Mouse (Mus musculus) embryo, embryonic 10.5 days (tissue): ENCODE data around the gene Reg3b.
"Not testable (repeated sequence)": the region's sequence is repeated elsewhere in the genome, so short reads cannot be mapped to it uniquely, and the experiment has no call there.

ENCODE experiments used
- DNase-seq: peaks from one replicate; pipeline ENCODE4 v3.0.0-alpha.2; 2015; ENCODE audit warnings: low spot score

Gene Reg3b

GRCm38 (mm10) chr6:78370357-78370756 lies at the start of gene Reg3b:
Gene Reg3b (plus strand): TSS chr6:78370657.
- DNase-seq: no peak

GRCm38 (mm10) chr6:78327798-78328197 lies 42.7 kb upstream of the Reg3b start:
- DNase-seq: no peak

- DNase-seq: peak; percentile 22
Observed at GRCm38 (mm10) chr6:78329166-78329565, 41.3 kb upstream of the Reg3b start.

DNA sequence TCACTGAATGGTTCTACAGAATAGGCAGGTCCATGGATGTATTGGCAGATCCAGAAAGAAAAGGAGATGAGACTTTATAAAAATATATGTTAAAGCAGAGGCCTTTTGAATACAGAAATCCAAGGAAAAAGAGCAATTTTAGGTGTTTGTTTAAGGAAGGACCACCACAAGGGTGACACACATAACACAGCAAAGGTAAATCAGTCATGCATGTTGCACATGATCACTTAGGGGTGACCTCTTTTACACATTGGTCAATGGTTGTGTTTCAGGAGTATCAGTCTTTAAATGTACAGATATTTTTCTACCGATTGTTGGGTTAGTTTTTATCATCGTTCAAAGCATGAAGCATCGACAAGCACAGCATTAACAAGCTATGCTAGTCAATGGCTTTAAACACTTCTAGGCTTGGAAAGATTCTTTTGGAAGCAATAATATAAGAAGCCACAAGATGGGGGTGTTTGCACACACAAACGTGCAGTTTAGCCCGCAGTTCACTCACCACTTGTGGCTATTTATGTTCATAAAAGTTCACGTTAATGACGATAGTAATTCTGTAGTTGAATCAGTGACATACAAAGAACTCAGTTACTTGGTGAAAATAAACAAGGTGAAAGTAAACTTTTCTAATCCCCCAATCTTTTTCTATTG lies 38.4 kb upstream of the Reg3b start:
- DNase-seq: peak; percentile 78

- no peak for DNase-seq
Observed at GRCm38 (mm10) chr6:78340296-78340695, 30.2 kb upstream of the Reg3b start.

GRCm38 (mm10) chr6:78341689-78342088 lies 28.8 kb upstream of the Reg3b start:
- no peak for DNase-seq

DNA sequence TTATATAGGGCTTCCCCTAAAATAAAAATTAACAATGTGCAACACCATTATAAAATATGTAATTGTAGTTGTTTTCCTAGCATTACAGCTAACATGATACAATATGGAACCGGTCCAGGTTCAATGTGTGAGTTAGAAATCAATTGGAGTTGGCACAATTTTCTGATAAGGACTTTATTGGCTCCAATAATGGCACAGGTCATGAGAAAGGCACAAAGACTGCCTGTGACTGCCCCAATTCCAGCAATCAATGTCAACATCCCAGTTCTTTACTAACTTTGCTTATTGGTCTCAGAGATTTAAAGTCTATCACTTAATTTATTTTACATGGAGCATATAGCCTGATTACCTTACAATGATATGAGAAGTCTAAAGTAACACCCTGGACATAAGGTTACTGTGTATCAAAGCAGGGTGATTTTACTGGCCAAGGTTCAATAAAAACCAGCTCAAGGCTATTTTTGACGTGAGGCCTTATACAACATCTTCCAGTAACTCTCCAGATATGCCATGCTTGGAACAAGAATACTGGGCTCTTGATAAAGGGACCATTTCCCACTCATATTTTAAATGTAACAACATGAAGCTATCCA lies 8.4 kb upstream of the Reg3b start:
- no peak for DNase-seq

- no peak for DNase-seq
Observed at GRCm38 (mm10) chr6:78378765-78379164, 8.3 kb downstream of the Reg3b start, which contains the start of gene Reg3d. Gene Reg3d (minus strand): TSS chr6:78378865.

DNA sequence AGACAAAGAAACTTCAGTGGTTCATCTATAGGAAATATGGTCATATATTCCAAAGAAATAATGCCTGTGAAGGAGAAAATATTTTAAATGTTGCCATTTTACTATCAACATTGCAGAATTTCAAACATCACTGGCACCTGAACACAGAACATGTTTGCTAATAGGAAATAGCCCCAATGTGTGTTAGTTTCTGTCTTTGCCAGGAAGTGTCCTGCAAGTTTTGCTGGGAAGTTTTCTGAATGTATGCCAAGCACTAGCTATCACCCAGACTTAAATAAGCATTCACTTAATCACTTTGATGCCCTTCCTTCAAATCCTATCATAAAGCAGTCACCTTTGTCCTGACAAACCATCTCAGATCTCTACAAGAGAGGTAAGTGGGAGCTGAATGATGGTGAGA lies 10.0 kb downstream of the Reg3b start, which contains the start of gene Reg3a:
TSS of gene Reg3a (plus strand) at position 301 of the 400 bp plus-strand sequence.
- no peak for DNase-seq

GRCm38 (mm10) chr6:78385609-78386008 lies 15.2 kb downstream of the Reg3b start:
- no peak for DNase-seq

DNA sequence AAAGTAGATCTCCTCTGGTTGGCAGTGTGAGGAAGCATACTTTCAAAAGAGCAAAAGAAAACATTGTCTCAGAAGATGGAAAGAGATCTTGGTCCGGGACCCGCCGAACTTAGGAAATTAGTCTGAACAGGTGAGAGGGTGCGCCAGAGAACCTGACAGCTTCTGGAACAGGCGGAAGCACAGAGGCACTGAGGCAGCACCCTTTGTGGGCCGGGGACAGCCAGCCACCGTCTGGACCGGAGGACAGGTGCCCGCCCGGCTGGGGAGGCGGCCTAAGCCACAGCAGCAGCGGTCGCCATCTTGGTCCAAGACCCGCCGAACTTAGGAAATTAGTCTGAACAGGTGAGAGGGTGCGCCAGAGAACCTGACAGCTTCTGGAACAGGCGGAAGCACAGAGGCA lies 24.9 kb downstream of the Reg3b start, which contains the start of gene Reg2:
TSS of gene Reg2 (plus strand) at position 301 of the 400 bp plus-strand sequence.
- DNase-seq: not testable (repeated sequence)

DNA sequence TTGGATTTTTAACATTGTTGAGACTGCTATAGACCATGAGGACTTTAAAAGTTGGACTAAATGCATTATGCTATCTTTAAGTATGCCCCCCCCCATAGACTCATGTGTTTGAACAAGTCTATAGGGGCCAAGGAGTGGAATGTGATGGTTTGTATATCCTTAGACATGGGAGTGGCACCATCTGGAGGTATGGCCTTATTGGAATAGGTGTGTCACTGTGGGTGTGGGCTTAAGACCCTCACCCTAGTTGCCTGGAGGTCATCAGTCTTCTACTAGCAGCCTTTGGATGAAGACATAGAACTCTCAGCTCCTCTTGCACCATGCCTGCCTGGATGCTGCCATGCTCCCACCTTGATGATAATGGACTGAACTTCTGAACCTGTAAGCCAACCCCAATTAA lies 52.0 kb downstream of the Reg3b start, which contains the start of gene Reg1:
TSS of gene Reg1 (plus strand) at position 301 of the 400 bp plus-strand sequence.
- not testable (repeated sequence) for DNase-seq
